Mouse (Mus musculus): ENCODE results near the gene Dock11.

GRCm38 (mm10) chrX:36025651-36026050 lies 137.0 kb downstream of the Dock11 start:
- TF ChIP-seq CTCF (IDR thresholded peaks at IDR 0.05; ENCODE audit: low read depth) (no peak), EP300 (IDR thresholded peaks at IDR 0.05; ENCODE audit: low read depth) (no peak)
